ENCODE assay signal across 8 mouse cellular contexts in genomic region chr3:146107116-146107849, GRCm38 (mm10). TPM values are rescaled to one million over a fixed set of nuclear protein-coding genes. Genes with fewer than 3 reads are reported as not detected.
A peak's percentile ranks its signal among the peaks of the same experiment; 100 is the strongest.
DNase-seq lines count a peak whose midpoint lies in the region; ATAC-seq and TF ChIP-seq lines count a peak whose summit lies in the region.

No protein-coding gene starts in this region.

- no peak overlapping the region for H3K27ac ChIP-seq in kidney, embryonic 14.5 days (ENCODE audit: low read depth, low read length)
- no peak overlapping the region for H3K27ac ChIP-seq in bone marrow macrophage, adult 2 months (ENCODE audit: insufficient read depth, low read depth, low read length)
- no peak overlapping the region for H3K27ac ChIP-seq in heart, embryonic 16.5 days (ENCODE audit: low read length)
- no peak overlapping the region for H3K27ac ChIP-seq in liver, embryonic 15.5 days (replicated peaks)

- no peaks in the 10 kb centered on the region for H3K36me3 ChIP-seq in kidney, embryonic 14.5 days (ENCODE audit: control insufficient read depth, insufficient read depth, low read length)
- H3K36me3 ChIP-seq in heart, embryonic 16.5 days (ENCODE audit: control insufficient read depth, insufficient read depth): no peaks in the 10 kb centered on the region
- H3K36me3 ChIP-seq in liver, embryonic 15.5 days (replicated peaks): no peaks in the 10 kb centered on the region

- H3K27me3 ChIP-seq in kidney, embryonic 14.5 days (ENCODE audit: control insufficient read depth, insufficient read depth, low read length): no peaks in the 10 kb centered on the region
- no peaks in the 10 kb centered on the region for H3K27me3 ChIP-seq in heart, embryonic 16.5 days (ENCODE audit: control insufficient read depth, insufficient read depth, low read length)
- peaks cover 28% of the 10 kb centered on the region for H3K27me3 ChIP-seq in liver, embryonic 15.5 days

- DNase-seq in kidney, adult 9 months: no peak
- DNase-seq in CD4-positive, CD25-positive, alpha-beta regulatory T cell, adult 2 months (ENCODE audit: low read depth, low spot score): peak; percentile 25
- DNase-seq in retina, postnatal 1 day: peak; percentile 79
- no peak for DNase-seq in layer of hippocampus, adult 9-10 months (ENCODE audit: low spot score)

- peak; percentile 72; the same call in 1 of the 2 replicates for ATAC-seq in kidney, embryonic 14.5 days (ENCODE audit: low FRiP score, low TSS enrichment)
- ATAC-seq in heart, embryonic 16.5 days (replicated peaks; ENCODE audit: extremely low read depth, insufficient read depth, low FRiP score): 0 out of 2 replicates have a peak, but pooled peaks have one; percentile 30
- no peak for ATAC-seq in liver, embryonic 15.5 days (ENCODE audit: insufficient read depth)

- TF ChIP-seq POLR2A in bone marrow macrophage, adult 2 months (IDR thresholded peaks at IDR 0.05; ENCODE audit: borderline replicate concordance, low read depth, low read length): no peak

- H3K9me3 ChIP-seq in kidney, embryonic 14.5 days (ENCODE audit: control insufficient read depth, low read length): no peaks in the 10 kb centered on the region; the same call in 1 of the 2 replicates
- H3K9me3 ChIP-seq in heart, embryonic 16.5 days (replicated peaks; ENCODE audit: control insufficient read depth, low read length): peaks cover 4% of the 10 kb centered on the region
- no peaks in the 10 kb centered on the region for H3K9me3 ChIP-seq in liver, embryonic 15.5 days (replicated peaks)

- TF ChIP-seq CTCF in bone marrow macrophage, adult 2 months (IDR thresholded peaks at IDR 0.05; ENCODE audit: low read depth, low read length): no peak

- peak overlapping the region; percentile 80 for H3K4me2 ChIP-seq in kidney, embryonic 14.5 days (replicated peaks; ENCODE audit: low read depth, low read length)
- H3K4me2 ChIP-seq in heart, embryonic 16.5 days (ENCODE audit: low read depth, low read length): peak overlapping the region; percentile 87
- H3K4me2 ChIP-seq in liver, embryonic 15.5 days: peak overlapping the region; percentile 68

- no peaks in the 10 kb centered on the region; the same call in 1 of the 2 replicates for H3K4me1 ChIP-seq in kidney, embryonic 14.5 days (ENCODE audit: control insufficient read depth, insufficient read depth, low read length)
- H3K4me1 ChIP-seq in bone marrow macrophage, adult 2 months (ENCODE audit: control insufficient read depth, insufficient read depth, low read length): peaks cover 32% of the 10 kb centered on the region
- H3K4me1 ChIP-seq in heart, embryonic 16.5 days (ENCODE audit: control insufficient read depth, insufficient read depth, low read length): peaks cover 4% of the 10 kb centered on the region
- no peaks in the 10 kb centered on the region for H3K4me1 ChIP-seq in liver, embryonic 15.5 days (replicated peaks)

- peak overlapping the region; percentile 44 for H3K4me3 ChIP-seq in kidney, embryonic 14.5 days (ENCODE audit: low read length)
- peak overlapping the region; percentile 70 for H3K4me3 ChIP-seq in bone marrow macrophage, adult 2 months (ENCODE audit: insufficient read depth, low read length)
- peak overlapping the region; percentile 57 for H3K4me3 ChIP-seq in heart, embryonic 16.5 days (ENCODE audit: low read length)
- H3K4me3 ChIP-seq in liver, embryonic 15.5 days (replicated peaks): peak overlapping the region; percentile 41

- 4% methylated on average over 18 of the region's 18 CpGs for WGBS in kidney, embryonic 14.5 days
- 4% methylated on average over 18 of the region's 18 CpGs for WGBS in heart, embryonic 16.5 days
- WGBS in liver, embryonic 15.5 days (ENCODE audit: insufficient replicate concordance): 6% methylated on average over 18 of the region's 18 CpGs

- H3K9ac ChIP-seq in kidney, embryonic 14.5 days (ENCODE audit: low read depth, low read length): 0 out of 2 replicates have a peak overlapping the region, but pooled peaks have one; percentile 35
- H3K9ac ChIP-seq in heart, embryonic 16.5 days (ENCODE audit: low read length): peak overlapping the region; percentile 63
- H3K9ac ChIP-seq in liver, embryonic 15.5 days: no peak overlapping the region

RNA-seq across cellular contexts. Expression of gene Wdr63, which starts 0.6 kb away (rescaled TPM):
- polyA plus RNA-seq in kidney, embryonic 14.5 days (2014; fragmentation: Nextera tagmentation; extraction: Ambion mirVana): 0.44 TPM in 1 of 2 replicates, not detected in the other
- not detected in 2 replicates for polyA plus RNA-seq in bone marrow macrophage, adult 2 months (2012; ENCODE audit: insufficient read depth, insufficient read length, missing spikeins)
- 0.37 and 0.74 TPM in 2 replicates for polyA plus RNA-seq in heart, embryonic 16.5 days (2015; fragmentation: Nextera tagmentation; extraction: Ambion mirVana)
- not detected in 2 replicates for polyA plus RNA-seq in liver, embryonic 15.5 days (2015; fragmentation: Nextera tagmentation; extraction: Ambion mirVana)

RNA-seq across cellular contexts. Expression of gene Mcoln3, which starts 10.0 kb away (rescaled TPM):
- 6.5 and 8.9 TPM in 2 replicates for polyA plus RNA-seq in kidney, embryonic 14.5 days (2014; fragmentation: Nextera tagmentation; extraction: Ambion mirVana)
- polyA plus RNA-seq in bone marrow macrophage, adult 2 months (2012; ENCODE audit: insufficient read depth, insufficient read length, missing spikeins): 4.7 and 6.5 TPM in 2 replicates
- polyA plus RNA-seq in heart, embryonic 16.5 days (2015; fragmentation: Nextera tagmentation; extraction: Ambion mirVana): 0.79 and 1.1 TPM in 2 replicates
- polyA plus RNA-seq in liver, embryonic 15.5 days (2015; fragmentation: Nextera tagmentation; extraction: Ambion mirVana): 0.03 and 0.08 TPM in 2 replicates

RNA-seq across cellular contexts. Expression of gene Mcoln2, which starts 42.4 kb away (rescaled TPM):
- polyA plus RNA-seq in kidney, embryonic 14.5 days (2014; fragmentation: Nextera tagmentation; extraction: Ambion mirVana): 0.74 and 1.1 TPM in 2 replicates
- polyA plus RNA-seq in bone marrow macrophage, adult 2 months (2012; ENCODE audit: insufficient read depth, insufficient read length, missing spikeins): 33.5 and 35.3 TPM in 2 replicates
- 0.97 and 3.2 TPM in 2 replicates for polyA plus RNA-seq in heart, embryonic 16.5 days (2015; fragmentation: Nextera tagmentation; extraction: Ambion mirVana)
- polyA plus RNA-seq in liver, embryonic 15.5 days (2015; fragmentation: Nextera tagmentation; extraction: Ambion mirVana): 9.2 and 10.2 TPM in 2 replicates

Comparison
In these comparisons a context has a peak if more than half of its experiments do, and no peak if none do; other contexts are left out.
1. DNase-seq: peak in CD4-positive, CD25-positive, alpha-beta regulatory T cell, adult 2 months (single experiment) and retina, postnatal 1 day (single experiment); none in kidney, adult 9 months (single experiment) and layer of hippocampus, adult 9-10 months (single experiment).
2. Peak in every context shown above with its lines, with median percentiles within 50 percentile points of each other: H3K4me2 ChIP-seq and H3K4me3 ChIP-seq.